Mouse (Mus musculus) limb, embryonic 12.5 days (tissue): ENCODE results near the gene Gsdma. TPM values are rescaled to one million over a fixed set of nuclear protein-coding genes. Genes with fewer than 3 reads are reported as not detected.
"Not testable (repeated sequence)": the region's sequence is repeated elsewhere in the genome, so short reads cannot be mapped to it uniquely, and the experiment has no call there.

ENCODE experiments used
- ATAC-seq: fragments of 200-750 bp; cut with Nextera tagmentation; 2 replicates; pipeline ENCODE4 v1.8.0; 2017; ENCODE audit warnings: low read depth, moderate TSS enrichment; ENCODE audit not compliant: insufficient number of reproducible peaks, insufficient read depth, low FRiP score, low TSS enrichment
- H3K27ac ChIP-seq: fragments of 300-500 bp; sonication (generic); 2 replicates; pipeline ENCODE4 v1.5.1; 2016; ENCODE audit warnings: mild to moderate bottlenecking, moderate library complexity
- H3K27me3 ChIP-seq: fragments of 300-500 bp; sonication (generic); 2 replicates; pipeline ENCODE4 v1.6.1; 2016; ENCODE audit warnings: mild to moderate bottlenecking, moderate library complexity
- H3K36me3 ChIP-seq: fragments of 300-500 bp; sonication (generic); 2 replicates; pipeline ENCODE4 v1.6.1; 2016; ENCODE audit warnings: mild to moderate bottlenecking, moderate library complexity
- H3K4me1 ChIP-seq: fragments of 300-500 bp; sonication (generic); replicated peaks from 2 replicates; pipeline ENCODE4 v1.6.1; 2016
- H3K4me2 ChIP-seq: fragments of 300-500 bp; sonication (generic); 2 replicates; pipeline ENCODE4 v1.6.1; 2016; ENCODE audit warnings: mild to moderate bottlenecking, moderate library complexity
- H3K4me3 ChIP-seq: fragments of 300-500 bp; sonication (generic); replicated peaks from 2 replicates; pipeline ENCODE4 v1.5.1; 2016; ENCODE audit warnings: mild to moderate bottlenecking
- H3K9ac ChIP-seq: fragments of 300-500 bp; sonication (generic); replicated peaks from 2 replicates; pipeline ENCODE4 v1.6.1; 2016; ENCODE audit warnings: mild to moderate bottlenecking, moderate library complexity
- H3K9me3 ChIP-seq: fragments of 300-500 bp; sonication (generic); 2 replicates; pipeline ENCODE4 v1.6.1; 2016; ENCODE audit warnings: mild to moderate bottlenecking, moderate library complexity
- WGBS: fragments of 180-500 bp; shearing (Covaris S2); methylation state at CpG from one replicate; pipeline ENCODE4 v1.1.7; 2016; 5-methylcytosine and 5-hydroxymethylcytosine counted together
- polyA plus RNA-seq: library from polyadenylated mRNA; unstranded; fragments of >200 nt; fragmentation: Nextera tagmentation; extraction: Ambion mirVana; gene quantifications from 2 replicates; pipeline ENCODE4 v1.2.1, GENCODE M21; 2016

Gsdma gene
- not detected in 2 replicates for polyA plus RNA-seq

- no peak for ATAC-seq
- H3K4me1 ChIP-seq, result no peaks in the 10 kb centered on the region
- no peak within 1 kb of the TSS for H3K4me3 ChIP-seq
- H3K27me3 ChIP-seq, result peaks cover 50% of the 10 kb centered on the region
- H3K27ac ChIP-seq, result no peak within 1 kb of the TSS
- H3K9ac ChIP-seq, result no peak within 1 kb of the TSS
- H3K9me3 ChIP-seq, result no peaks in the 10 kb centered on the region
- H3K36me3 ChIP-seq, result no peaks in the 10 kb centered on the region
- no peak within 1 kb of the TSS for H3K4me2 ChIP-seq
- WGBS, result 19% methylated on average over 4 of the region's 4 CpGs
Observed at GRCm38 (mm10) chr11:98664091-98664490, at the start of gene Gsdma. Gene Gsdma, plus strand, starts transcription at chr11:98664351.

DNA sequence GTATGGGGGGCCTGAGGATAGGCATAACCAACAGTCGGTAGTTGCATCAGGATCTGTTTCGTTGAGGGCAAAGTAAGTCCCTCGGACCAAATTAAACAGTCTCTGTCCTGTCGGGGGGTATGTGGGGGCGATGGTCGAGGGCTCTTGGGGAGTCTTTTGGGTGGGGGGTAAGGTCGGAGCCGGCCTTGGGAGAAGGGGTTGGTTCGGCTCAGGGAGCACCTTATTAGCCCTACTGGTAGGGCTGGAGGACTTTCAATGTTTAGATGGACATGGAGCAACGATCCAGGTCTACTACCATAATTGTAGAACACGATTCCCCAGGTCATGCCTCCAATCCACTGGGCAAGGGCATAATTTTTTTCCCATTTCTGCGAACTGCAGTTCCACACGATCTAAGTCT is 43.4 kb upstream of the Gsdma start:
- no peak overlapping the region for H3K4me3 ChIP-seq
- 95% methylated on average over 13 of the region's 13 CpGs for WGBS

DNA sequence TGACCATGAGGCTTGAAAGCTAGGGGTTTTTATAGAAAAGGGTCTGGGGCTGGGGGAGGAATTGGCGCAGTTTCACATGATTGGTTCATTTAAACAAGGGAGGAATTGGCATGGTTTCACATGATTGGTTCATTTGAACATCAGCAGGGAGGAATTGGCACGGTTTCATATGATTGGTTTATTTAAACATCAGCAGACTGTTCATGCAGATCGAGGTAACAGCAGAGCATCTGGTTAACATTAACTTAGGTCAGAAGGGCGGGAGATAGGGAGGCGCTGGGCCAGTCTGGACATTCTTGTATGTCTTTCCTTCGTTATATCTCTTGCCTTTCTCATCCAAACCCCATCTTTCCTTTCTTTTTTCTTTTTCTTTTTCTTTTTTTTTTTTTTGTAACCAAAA is 40.2 kb upstream of the Gsdma start:
- H3K4me1 ChIP-seq, H3K4me3 ChIP-seq, ATAC-seq, H3K4me2 ChIP-seq, H3K27me3 ChIP-seq, H3K36me3 ChIP-seq, H3K27ac ChIP-seq, H3K9ac ChIP-seq: not testable (repeated sequence)
- 85% methylated on average over 6 of the region's 6 CpGs for WGBS
- peaks cover 10% of the 10 kb centered on the region; the same call in 1 of the 2 replicates for H3K9me3 ChIP-seq

More for the DNA sequence above, 43.4 kb upstream of the Gsdma start:
- Histone ChIP-seq H3K4me2 (no peak overlapping the region), H3K9ac (no peak overlapping the region), H3K27ac (no peak overlapping the region), H3K4me1 (no peaks in the 10 kb centered on the region), H3K27me3 (no peaks in the 10 kb centered on the region), H3K36me3 (no peaks in the 10 kb centered on the region), H3K9me3 (peaks cover 10% of the 10 kb centered on the region; the same call in 1 of the 2 replicates)
- no peak for ATAC-seq

GRCm38 (mm10) chr11:98624381-98624780 is 39.8 kb upstream of the Gsdma start:
- whole genome bisulfite sequencing, result 85% methylated on average over 2 of the region's 2 CpGs
- not testable (repeated sequence) for ATAC-seq

GRCm38 (mm10) chr11:98625611-98626410 is 38.3 kb upstream of the Gsdma start, which contains the start of the genes Gm12355 and Gsdma3:
Gene Gm12355, minus strand, starts transcription at chr11:98625661.
Gene Gsdma3, plus strand, starts transcription at chr11:98626360.
- Histone ChIP-seq H3K9ac (no peak within 1 kb of the TSS), H3K4me3 (no peak within 1 kb of the TSS), H3K27me3 (0 out of 2 replicates have a peak, but pooled peaks cover 2% of the 10 kb centered on the region), H3K36me3 (no peaks in the 10 kb centered on the region), H3K4me2 (no peak within 1 kb of the TSS), H3K27ac (no peak within 1 kb of the TSS), H3K4me1 (no peaks in the 10 kb centered on the region), H3K9me3 (peaks cover 10% of the 10 kb centered on the region; the same call in 1 of the 2 replicates)
- no peak for ATAC-seq
- 91% methylated on average over 10 of the region's 10 CpGs for WGBS

More at GRCm38 (mm10) chr11:98624381-98624780, 39.8 kb upstream of the Gsdma start:
- not testable (repeated sequence) for H3K4me2 ChIP-seq, H3K9ac ChIP-seq, H3K4me3 ChIP-seq, H3K27me3 ChIP-seq, H3K36me3 ChIP-seq, H3K27ac ChIP-seq, H3K4me1 ChIP-seq
- peaks cover 10% of the 10 kb centered on the region; the same call in 1 of the 2 replicates for H3K9me3 ChIP-seq

DNA sequence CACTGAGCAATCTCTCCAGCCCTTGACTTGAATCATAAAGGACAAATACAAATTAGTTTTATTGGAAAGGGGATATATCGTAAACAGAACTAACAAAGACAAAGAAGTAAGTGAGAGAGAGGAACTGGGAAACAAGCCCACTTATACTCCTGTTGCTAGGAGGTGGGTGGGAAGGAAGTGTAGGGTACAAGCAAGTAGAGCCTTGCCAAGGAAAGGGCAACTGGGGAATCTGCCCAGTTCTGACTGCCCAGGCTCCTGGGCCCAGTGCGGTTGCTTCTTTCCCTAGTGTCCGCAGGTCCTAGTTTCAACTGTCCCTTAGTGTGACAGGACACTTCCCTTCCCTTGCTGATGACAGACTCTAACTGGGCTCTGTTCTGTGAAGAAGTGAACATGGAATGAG is 35.4 kb upstream of the Gsdma start:
- Histone ChIP-seq H3K27ac (no peak overlapping the region), H3K36me3 (no peaks in the 10 kb centered on the region), H3K4me3 (no peak overlapping the region), H3K27me3 (peaks cover 10% of the 10 kb centered on the region; the same call in 1 of the 2 replicates), H3K4me2 (no peak overlapping the region), H3K9me3 (peaks cover 4% of the 10 kb centered on the region; the same call in 1 of the 2 replicates), H3K4me1 (no peaks in the 10 kb centered on the region), H3K9ac (no peak overlapping the region)
- WGBS, result 97% methylated on average over 3 of the region's 3 CpGs
- ATAC-seq, result no peak

- Histone ChIP-seq H3K36me3 (no peaks in the 10 kb centered on the region), H3K4me2 (no peak overlapping the region), H3K27me3 (peaks cover 10% of the 10 kb centered on the region; the same call in 1 of the 2 replicates), H3K9ac (no peak overlapping the region), H3K4me1 (no peaks in the 10 kb centered on the region), H3K9me3 (no peaks in the 10 kb centered on the region), H3K4me3 (no peak overlapping the region), H3K27ac (no peak overlapping the region)
- 90% methylated on average over 5 of the region's 5 CpGs for WGBS
- no peak for ATAC-seq
Observed at GRCm38 (mm10) chr11:98630646-98631045, 33.5 kb upstream of the Gsdma start.

DNA sequence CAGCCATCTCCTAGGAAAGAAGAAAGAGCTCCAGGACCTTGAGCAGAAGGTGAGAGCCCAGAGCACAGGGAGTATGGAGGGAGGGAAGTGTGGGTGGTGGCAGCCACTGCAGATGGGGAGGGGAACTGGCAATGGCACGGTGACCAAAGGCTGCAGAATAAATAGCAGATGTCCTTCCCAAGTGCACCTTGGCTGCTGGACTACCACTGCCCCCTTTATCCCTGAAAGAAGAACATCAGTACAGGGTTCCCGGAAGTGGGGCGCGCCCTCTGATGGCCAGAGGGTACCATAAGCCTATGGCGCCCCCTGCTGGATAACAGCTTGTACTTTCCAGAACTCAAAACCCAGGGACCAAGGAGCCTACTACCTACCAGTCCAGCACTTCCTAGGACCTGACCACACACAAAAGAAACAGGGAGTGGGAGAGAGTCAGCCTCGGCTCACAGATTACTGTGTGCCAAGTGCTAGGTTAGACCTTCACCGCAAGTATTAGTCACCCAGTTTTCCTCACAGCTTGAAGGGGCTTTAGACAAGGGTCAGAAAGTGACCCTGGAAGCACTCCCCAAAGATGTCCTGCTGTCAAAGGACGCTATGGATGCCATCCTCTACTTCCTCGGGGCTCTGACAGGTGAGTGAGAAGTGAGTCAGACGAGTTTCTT is 28.7 kb upstream of the Gsdma start:
- H3K27me3 ChIP-seq, result peaks cover 10% of the 10 kb centered on the region; the same call in 1 of the 2 replicates
- not testable (repeated sequence) for H3K4me3 ChIP-seq, H3K4me1 ChIP-seq, H3K4me2 ChIP-seq, H3K36me3 ChIP-seq, ATAC-seq, H3K9me3 ChIP-seq, H3K9ac ChIP-seq, H3K27ac ChIP-seq
- WGBS, result 31% methylated on average over 10 of the region's 10 CpGs

- Histone ChIP-seq H3K27ac (no peak overlapping the region), H3K27me3 (peaks cover 4% of the 10 kb centered on the region; the same call in 1 of the 2 replicates), H3K4me3 (no peak overlapping the region), H3K4me2 (no peak overlapping the region), H3K36me3 (no peaks in the 10 kb centered on the region), H3K9ac (no peak overlapping the region), H3K9me3 (no peaks in the 10 kb centered on the region), H3K4me1 (no peaks in the 10 kb centered on the region)
- WGBS, result 79% methylated on average over 1 of the region's 1 CpGs
- no peak for ATAC-seq
Observed at GRCm38 (mm10) chr11:98637501-98637900, 26.6 kb upstream of the Gsdma start.

GRCm38 (mm10) chr11:98640091-98640490 is 24.1 kb upstream of the Gsdma start:
- no peak overlapping the region for H3K4me2 ChIP-seq
- no peaks in the 10 kb centered on the region for H3K36me3 ChIP-seq
- H3K9ac ChIP-seq, result no peak overlapping the region
- ATAC-seq, result no peak
- H3K9me3 ChIP-seq, result no peaks in the 10 kb centered on the region
- H3K4me3 ChIP-seq, result no peak overlapping the region
- H3K4me1 ChIP-seq, result no peaks in the 10 kb centered on the region
- H3K27me3 ChIP-seq, result no peaks in the 10 kb centered on the region; the same call in 1 of the 2 replicates
- no peak overlapping the region for H3K27ac ChIP-seq
- WGBS, result 53% methylated on average over 5 of the region's 5 CpGs

DNA sequence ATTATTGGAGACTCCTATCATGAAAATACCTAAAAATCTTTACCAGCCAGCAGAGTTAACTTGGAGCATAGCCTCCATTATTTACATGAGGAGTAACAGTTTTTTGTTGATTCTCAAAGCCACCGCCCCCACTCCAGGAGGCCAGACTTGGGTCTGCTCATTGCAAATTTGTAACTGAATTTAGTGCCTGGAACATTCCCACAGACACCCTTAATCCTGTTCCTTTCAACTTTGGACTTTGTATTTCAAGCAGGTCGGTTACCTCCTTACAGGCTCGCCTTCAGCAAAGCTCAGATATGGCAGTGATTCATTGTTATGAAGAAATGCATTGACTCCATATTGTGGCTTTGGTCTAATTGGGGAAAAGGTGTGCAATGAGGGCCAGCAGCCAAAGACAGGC is 19.4 kb upstream of the Gsdma start:
- WGBS, result 76% methylated on average over 3 of the region's 3 CpGs
- Histone ChIP-seq H3K27me3 (peaks cover 23% of the 10 kb centered on the region), H3K4me2 (no peak overlapping the region), H3K9me3 (no peaks in the 10 kb centered on the region), H3K9ac (no peak overlapping the region), H3K4me1 (no peaks in the 10 kb centered on the region), H3K36me3 (no peaks in the 10 kb centered on the region), H3K27ac (no peak overlapping the region), H3K4me3 (no peak overlapping the region)
- ATAC-seq, result no peak
